Mouse (Mus musculus) cerebellum, adult 11 months (tissue): Measurements from ENCODE around the gene Tfip11.

Source experiments
- DNase-seq: peaks from one replicate; pipeline ENCODE4 v3.0.0; 2022

Tfip11 gene

DNA sequence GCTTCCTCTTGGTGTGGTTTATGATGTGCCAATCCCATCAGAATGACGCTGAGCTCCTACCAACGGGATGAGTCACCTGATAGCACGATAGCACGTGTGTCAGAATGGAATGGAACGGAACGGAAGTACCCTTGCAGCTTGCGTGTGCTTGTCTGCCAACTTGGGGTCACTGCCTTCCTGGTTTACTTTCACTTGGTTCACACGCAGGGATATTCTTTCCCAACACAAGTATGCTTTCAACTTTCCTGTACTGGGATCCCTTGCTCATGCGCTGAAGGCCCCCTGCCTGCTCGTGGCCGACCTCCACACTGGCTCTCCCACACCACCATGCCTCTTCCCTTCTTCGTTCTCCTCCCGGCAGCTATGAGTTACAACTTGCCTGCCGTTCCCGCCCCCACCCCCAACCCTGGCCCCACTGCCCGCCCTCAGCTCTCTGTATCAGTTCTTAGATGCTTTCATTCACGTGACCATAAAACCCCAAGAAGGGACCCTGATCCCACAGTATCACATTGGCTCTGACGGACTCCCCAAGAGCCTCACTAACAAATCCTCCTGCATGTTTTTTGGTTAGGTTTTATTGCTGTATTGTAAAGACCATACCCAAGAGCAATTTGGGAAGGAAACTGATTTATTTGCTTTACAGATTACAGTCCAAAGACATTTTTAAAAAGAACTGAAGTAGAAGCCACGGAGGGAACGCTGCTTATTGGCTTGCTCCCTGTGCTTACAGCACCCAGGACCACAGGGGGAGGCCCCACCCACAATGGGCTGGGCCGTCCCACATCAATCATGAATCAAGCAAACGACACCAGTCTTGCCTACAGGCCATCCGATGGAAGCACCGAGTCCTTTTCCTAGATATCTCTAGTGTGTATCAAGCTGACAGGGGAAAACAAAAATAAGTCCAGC, 1.3 kb upstream of the Tfip11 start:
- DNase-seq = no peak

DNA sequence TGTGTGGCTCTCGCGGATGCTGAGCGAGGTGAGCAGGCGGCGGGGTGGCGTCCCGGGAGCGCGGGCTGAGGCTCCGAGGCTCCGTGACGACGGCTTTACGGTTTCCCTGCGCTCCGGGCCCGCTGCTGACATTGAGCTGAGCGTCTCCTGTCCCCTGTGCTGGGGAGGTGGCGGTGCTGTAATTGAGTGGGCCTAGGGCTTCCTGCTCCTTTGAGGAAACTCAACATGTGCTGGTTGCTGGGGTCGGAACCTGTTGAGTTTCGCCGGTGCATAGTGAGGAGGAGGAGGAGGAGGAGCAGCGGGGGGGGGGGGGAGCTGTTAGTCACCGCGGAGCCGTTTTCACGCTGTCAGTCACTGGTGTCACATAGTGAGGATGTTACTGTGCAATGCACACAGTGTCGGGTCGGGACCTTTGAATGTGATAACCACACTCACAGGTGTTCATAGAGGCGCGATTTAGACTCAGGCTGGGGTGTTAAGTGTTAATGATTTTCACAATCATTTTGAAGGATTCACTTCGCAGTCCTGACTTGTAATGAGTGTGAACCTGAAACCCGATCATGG, 370 bp downstream of the Tfip11 start:
- DNase-seq = no peak

DNA sequence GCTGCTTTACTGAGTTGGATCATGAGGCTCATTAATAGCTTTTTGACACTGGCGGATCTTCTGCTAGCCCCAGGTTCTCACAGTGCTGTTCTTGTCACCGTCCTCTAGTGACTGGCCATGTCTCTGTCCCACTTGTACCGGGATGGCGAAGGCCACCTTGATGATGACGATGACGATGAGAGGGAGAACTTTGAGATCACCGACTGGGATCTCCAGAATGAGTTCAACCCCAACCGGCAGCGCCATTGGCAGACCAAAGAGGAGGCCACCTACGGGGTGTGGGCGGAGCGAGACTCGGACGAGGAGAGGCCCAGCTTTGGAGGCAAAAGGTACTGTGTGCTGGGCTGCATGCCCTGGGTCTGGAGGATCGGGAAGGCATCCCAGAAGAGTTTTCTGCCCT, 1.7 kb downstream of the Tfip11 start:
- no peak for DNase-seq

DNA sequence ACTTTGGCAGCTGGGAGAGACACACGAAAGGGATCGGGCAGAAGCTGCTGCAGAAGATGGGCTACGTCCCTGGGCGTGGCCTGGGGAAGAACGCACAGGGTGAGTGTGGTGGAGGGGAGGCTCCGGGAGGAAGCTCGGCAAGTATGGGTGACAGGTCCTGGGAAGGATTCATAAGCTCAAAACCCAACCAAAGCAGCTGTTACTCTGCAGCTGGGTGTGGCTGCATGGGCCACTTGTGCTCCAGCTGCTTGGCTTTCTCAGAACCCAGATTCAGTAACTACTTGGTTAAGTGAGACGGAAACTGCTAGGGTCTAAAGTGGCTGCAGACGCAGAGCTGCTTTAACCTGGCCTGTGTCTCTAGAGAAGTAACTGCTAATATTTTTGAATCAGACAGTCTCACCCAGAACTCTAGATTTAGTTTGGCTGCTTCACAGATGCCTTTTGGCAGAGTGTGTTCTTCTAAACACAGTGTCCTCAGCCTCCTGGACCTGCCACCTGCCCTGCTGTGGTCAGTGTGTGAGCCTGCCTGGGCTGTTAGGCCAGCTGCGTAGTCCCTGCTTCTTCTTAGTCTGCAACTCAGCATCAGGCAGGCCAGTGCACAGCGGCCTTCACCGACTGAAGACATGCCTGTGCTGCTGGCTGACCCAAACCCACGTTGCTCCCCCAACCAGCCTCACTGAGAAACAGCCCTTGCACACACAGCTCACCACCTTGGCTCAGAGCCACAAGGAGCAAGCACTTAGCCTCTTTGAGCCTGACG, 3.8 kb downstream of the Tfip11 start:
- DNase-seq = no peak

DNA sequence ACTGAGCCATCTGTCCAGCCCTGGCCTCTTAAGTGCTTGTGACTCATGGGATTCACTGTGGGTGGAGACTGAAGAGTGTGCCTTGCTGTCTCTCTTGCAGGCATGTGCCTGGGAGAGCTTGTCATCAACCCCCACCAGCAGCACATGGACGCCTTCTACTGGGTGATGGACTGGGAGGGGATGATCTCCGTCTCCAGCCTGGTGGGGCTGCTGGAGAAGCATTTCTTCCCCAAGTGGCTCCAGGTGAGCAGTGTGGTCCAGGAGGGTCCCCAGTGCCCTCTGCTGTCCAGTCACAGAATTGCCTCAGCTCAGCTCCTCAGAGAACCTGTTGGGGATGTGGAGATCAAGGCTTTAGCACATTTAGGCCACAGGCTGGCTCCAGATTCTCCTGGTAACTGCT, 9.3 kb downstream of the Tfip11 start:
- DNase-seq = peak; percentile 35

DNA sequence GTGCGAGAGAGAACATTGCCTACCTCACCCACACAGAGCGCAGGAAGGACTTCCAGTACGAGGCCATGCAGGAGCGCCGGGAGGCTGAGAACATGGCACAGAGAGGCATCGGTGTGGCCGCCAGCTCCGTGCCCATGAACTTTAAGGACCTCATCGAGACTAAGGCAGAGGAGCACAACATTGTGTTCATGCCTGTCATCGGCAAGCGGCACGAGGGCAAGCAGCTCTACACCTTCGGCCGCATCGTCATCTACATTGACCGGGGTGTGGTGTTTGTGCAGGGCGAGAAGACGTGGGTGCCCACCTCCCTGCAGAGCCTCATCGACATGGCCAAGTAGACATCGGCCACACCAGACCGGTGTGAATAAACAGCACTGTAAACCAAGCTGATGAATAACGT, 10.8 kb downstream of the Tfip11 start:
- DNase-seq = no peak

DNA sequence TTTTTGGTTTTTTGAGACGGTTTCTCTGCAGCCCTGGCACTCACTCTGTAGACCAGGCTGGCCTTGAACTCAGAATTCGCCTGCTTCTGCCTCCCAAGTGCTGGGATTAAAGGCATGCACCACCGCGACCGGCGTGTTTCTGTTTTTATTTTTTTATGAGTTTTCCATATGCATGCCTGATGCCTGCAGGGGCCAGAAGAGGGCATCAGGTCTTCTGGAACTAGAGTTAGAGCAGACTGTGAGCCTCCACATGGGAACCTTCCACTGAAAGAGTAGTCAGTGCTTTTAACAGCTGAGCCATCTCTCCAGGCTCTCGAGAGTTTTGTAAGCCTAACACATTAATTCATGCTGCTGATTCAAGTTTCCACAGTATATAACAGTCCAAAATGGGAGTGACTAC, 13.1 kb downstream of the Tfip11 start:
- no peak for DNase-seq

DNA sequence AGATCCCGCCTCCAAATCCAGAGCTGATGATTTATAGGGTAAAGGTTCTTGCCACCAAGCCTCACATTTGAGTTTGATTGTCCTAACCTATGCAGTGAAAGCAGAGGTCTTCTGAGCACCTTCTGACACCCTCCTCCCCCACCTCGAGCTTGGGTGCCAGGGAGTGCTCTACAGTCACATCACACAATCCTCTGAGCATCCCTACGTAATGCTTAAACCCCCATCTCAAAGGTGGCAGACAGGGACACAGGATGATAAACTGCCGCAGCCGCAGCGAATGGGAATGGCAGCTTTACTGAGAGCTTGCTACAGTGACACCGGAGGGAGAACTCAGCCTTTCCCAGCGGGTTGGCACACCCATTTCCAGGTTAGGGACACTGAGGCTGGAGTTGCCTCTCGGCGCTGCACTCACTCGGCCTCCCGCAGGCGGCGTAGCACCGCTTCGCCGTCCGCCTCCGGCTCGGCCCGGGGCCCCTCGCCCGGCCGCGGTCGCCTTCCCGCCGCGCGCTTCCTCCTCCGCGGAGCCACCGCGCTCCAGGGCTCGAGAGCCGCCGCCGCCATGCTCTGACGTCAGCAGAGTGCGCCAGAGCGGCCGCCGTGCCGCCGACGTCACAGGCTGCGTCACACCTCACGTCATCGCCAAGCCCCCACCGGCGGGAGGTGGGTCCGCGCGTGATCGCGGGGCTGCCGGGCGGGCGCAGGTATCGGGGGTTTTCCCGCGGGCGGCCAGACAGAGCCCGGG, 16.5 kb downstream of the Tfip11 start, which contains the start of the genes Srrd and Hps4:
Gene Srrd, minus strand, starts transcription at position 578 of the 742 bp plus-strand sequence.
Gene Hps4, plus strand, starts transcription at position 621 of the 742 bp plus-strand sequence.
- DNase-seq = peak; percentile 84

DNA sequence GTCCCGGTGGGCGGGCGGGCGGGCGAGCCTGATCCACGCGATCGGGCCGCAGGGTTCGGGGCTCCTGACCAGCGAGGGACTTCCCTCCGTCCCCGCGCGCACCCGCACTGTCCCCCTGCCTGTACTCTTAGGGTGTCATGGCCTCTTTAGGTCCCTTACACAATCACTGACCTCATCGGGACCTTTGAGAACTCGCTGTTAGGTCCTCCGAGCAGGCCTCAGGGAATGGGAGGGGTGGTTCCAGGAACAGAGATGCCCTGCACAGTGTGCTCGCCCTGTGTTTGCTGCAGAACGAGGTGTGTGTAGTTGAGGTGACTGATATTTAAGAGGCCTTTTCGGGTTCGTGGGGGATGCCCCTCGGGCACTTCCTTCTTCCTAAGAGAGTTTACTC, 17.0 kb downstream of the Tfip11 start:
- DNase-seq = no peak

DNA sequence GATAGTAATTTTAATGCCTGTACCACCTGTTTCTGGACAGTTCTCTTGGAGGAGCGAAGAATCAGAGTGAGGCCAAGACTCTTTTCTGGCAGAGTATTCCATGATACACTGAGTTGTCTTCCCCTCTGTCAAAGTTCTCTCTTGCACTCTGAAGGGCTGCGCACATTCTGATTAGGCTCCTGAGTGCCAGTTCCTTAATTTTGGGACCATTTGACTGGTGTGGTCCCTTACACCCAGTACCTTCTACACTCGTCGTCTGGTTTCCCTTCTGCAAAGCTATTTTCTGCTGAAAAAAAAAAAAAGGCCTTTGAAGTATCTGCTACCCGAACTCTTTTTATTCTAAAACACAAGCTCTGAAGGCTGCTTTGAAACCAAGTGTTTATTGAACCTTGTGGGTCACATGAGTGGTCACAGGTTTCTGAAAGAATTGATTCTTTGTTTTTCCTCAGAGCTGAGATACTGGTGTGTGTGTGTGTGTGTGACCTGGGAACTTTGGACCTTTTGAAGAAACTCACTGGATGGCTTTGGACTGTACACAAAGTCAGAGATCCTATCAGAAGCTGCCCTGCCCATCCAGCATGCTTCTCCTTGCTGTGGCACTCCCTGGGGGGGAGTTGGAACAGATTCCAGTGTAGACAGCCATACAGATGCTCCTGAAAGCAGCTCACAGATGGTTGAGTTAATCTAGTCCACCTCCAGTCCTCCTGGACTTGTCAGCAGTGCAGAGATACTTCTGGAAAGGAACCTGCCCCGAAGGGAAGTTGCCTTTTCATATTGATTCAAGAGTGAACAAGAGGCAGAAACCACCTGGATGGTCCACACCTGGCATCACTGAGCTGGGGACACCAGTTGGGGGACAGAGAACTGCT, 18.2 kb downstream of the Tfip11 start:
- no peak for DNase-seq

DNA sequence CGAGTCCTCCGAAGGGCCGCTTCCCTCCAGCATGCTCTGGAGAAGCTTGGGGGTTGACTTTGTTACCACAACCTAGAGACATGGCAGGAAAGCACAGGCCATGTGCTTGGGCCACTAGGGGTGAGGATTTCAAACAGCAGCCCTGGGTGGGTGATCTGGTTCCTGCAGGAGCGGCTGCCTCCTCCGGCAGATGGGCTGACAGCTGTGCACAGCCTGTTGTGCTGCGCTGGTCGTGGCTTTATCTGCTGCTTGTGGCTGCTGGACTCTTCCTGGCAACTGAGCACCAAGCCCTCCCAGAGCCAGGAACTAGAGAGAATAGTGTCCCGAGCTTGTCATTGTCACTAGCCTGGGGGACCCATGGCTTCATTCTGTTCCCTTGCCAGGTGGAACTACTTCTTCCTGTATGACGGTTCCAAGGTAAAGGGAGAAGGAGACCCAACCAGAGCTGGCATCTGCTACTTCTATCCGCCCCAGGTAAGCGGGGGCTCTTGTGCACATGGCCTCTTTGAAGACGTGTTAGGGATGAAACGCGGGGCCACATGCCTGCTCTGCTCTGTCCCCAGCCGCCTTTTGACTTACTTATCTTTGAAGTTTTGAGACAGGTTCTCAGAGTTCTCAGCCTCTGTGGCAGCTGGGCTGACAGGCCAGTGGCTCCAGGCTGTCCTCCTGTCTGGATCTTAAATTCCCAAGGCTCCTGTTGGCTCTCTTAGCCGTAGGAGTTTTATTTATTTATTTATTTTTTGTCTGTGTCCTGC, 20.2 kb downstream of the Tfip11 start:
- no peak for DNase-seq

DNA sequence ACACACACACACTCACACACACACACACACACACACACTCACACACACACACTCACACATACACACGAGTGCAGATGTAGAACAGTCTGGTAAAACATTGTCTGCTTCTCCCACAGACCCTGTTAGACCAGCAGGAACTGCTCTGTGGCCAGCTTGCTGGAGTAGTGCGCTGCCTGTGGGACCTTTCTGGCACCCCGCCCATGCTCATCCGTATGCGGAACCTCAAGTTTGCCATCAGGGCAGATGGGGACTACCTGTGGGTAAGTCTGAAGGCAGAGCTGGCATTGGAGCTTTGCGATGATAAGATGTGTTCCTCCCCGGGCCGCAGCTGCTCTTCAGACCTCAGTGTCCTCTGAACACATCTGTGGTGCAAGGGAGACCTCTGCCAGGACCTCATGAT, 23.0 kb downstream of the Tfip11 start:
- no peak for DNase-seq

DNA sequence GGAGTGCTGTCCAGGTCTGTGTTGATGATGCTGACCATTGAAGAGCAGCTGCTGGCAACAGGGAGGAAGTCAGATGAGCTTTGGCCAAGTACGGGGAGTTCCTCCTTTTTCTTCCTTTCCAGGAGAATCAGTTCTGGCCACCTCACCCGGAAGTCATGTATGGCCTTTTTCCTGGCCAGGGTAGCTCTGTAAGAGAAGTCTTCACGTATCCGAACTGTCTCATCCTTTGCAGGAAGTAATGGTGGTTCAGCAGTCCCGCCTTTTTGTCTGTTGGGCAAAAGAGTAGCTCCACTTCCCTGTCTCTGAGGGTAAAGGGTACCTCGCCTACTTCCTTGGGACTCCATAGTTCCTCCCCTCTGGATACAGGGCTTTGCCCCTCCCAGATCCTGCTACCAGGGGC, 29.3 kb downstream of the Tfip11 start:
- DNase-seq = no peak

DNA sequence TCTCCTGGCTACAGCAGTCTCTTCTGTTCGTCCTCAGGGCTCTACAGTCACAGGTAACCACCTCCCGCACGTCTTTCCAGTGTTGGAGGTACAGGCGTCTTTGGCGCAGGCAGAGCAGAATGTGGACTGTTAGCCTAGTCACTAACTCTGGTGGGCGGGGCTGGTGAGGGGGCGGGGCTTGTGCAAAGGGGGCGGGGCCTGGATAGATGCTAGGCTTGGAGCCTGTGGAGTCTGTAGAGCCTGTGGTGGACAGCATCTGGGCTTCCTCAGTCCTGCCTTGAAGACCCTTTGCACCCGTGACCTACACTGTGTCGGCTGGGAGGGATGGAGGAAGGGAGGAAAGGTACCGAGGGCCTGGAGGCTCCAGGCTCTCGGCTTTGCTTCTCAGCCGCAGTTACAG, 29.8 kb downstream of the Tfip11 start, which contains the start of gene Gm6583:
Gene Gm6583, minus strand, starts transcription at position 124 of the 400 bp plus-strand sequence.
- DNase-seq = no peak

DNA sequence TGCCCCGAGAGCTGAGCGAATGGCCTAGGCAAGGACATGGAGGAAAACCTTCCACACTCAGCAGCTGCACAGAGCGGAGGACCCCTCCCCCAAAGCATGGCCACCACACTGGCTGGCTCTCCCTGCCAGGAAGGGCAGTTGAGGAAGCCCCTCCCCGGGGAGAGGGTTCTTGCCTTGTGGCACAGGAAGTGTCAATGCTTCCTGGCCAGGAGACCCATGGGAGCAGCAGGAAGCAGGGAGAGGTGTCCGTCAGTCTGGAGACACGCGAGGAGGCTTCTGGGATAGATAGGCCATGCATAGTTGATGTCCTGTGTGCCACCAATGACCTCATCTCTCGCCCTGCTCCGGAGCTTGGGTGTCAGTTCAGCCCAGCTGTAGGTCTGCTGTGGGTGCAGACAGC, 30.2 kb downstream of the Tfip11 start:
- no peak for DNase-seq

DNA sequence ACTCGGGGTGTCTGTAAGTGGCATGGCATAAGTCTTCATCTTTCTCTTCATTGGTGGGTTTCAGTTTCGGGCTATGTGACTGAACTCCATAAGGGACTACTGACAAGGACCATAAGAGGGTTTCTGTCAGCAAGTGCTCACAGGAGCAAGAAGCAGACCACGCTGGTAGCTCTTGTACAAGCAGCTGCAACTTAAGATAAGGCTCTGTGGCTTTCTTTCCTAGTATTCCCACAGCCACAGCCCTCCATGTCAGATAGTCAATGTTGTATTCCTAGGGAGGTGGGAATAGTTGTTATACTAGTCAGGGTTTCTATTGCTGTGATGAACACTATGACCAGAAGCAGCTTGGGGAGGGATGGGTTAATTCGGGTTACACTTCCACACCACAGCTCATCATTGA, 33.4 kb downstream of the Tfip11 start:
- DNase-seq = no peak

DNA sequence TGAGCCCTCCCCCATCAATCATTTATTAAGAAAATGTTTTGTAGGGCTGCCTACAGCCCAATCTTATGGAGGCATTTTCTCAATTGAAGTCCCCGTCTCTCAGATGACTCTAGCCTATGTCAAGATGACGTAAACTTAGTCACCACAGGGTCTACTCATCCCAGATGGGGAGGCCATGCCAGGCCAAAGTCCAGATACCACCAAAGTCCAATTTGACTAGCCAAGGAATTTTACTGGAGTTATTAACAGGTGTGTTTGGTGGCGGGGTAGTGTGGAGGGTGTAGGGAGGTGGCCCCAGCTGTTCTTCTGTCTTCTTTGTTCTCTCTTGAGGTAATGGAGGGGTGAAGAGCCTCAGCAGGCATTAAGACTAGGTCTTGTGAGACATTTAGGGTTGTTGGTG, 33.9 kb downstream of the Tfip11 start:
- DNase-seq = no peak

DNA sequence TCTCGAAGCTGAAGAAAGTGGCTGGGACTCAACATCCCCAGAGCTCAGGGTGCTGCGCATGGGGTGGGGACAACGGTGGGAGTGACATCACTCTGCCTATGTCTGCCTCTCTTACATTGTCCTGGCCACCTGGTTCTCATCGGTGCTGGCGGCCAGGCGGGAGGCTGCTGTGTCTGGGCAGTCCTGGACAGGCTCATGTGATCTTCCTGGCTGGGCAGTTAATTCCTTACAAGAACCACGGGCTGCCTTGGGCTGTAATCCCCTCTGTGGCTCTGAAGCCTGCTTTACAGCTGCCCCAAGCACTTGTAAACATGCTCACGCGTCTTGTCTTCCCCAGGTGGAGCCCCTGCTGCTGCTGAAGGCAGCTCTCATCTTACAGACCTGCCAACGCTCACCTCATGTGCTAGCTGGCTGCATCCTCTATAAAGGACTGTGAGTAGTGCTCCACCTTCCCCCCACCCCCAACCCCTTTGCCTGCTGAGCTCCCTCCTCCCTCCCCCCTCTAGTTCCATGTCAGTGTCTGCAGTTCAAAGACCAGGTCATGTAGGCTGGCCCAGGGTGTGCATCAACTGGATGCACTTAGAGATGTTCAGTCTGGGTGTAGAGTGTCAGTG, 38.1 kb downstream of the Tfip11 start:
- no peak for DNase-seq

DNA sequence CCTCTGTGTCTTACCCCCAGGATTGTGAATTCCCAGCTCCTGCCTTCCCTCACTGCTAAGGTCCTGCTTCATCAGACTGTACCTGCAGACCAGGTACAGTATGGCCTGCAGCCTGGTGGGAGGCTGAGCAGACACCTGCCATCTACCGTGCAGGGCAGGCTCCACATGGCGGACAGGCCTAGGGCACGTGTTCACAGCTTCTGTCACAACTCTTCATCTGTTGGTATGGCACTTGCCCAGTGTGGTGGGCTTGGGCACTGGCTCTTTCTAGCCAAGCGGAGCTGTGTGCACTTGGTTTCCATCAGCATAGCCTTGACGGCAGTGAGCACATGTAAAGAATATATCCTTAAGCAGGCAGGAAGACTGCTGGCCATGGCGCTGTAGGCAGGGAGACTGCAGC, 40.7 kb downstream of the Tfip11 start:
- DNase-seq = no peak

DNA sequence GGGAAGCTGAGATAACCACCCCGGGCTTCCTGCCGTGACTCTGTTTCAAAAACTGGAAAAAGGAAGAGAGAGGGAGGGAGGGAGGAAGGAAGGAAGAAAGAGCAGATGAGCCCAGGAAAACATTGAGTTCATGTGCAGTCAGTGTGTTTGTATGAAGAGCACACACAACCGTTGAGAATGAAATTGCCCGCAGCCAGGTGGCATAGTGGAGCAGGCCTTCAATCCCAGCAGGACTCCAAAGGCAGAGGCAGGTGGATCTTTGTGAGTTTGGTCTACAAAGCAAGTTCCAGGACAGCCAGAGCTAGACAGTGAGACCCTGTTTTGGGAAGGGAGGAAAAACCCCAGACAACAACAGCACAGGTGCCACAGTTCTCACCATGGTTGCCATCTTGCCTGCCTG, 41.2 kb downstream of the Tfip11 start:
- no peak for DNase-seq

DNA sequence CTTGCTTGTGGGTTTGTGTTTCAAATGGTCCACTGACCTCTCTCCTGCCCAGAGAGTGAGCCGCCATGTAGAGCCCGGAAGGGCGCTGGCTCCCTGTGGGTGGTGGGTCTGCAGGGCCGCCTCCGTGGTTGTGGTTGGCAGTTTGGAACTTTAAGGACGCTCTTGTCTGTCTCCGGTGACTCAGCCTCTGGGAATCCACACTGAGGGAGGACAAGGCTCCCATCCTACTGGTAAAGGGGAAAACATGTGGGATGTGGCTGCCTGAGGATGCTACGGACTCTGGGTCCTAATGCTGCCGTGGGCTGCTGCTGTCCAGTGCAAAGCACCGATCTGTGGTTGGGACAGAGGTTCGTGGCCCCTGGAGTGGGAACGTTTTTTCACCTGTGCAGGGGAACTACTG, 41.8 kb downstream of the Tfip11 start:
- DNase-seq = no peak
